Mouse (Mus musculus): Measurements from ENCODE around the gene Zbtb8os. TPM values are rescaled to one million over a fixed set of nuclear protein-coding genes. Genes with fewer than 3 reads are reported as not detected.

Zbtb8os gene
- polyA plus RNA-seq, 1 experiment from 2014 or later: 42.7 TPM

GRCm38 (mm10) chr4:129295188-129295587 is 40.3 kb upstream of the Zbtb8os start:
- no peaks in the 10 kb centered on the region for H3K27me3 ChIP-seq (ENCODE audit: control insufficient read depth, insufficient read depth, low read length)
- WGBS: 69% methylated on average over 2 of the region's 2 CpGs
- H3K4me2 ChIP-seq (replicated peaks; ENCODE audit: low read depth, low read length): no peak overlapping the region
- H3K36me3 ChIP-seq (ENCODE audit: control insufficient read depth, insufficient read depth, low read length): no peaks in the 10 kb centered on the region
- no peaks in the 10 kb centered on the region for H3K9me3 ChIP-seq (ENCODE audit: control insufficient read depth, low read length)
- H3K9ac ChIP-seq (ENCODE audit: low read depth, low read length): no peak overlapping the region
- DNase-seq (ENCODE audit: low spot score) (no peak), ATAC-seq (ENCODE audit: low FRiP score) (no peak)
- no peak overlapping the region for H3K4me3 ChIP-seq (ENCODE audit: low read depth, low read length)
- H3K27ac ChIP-seq (ENCODE audit: low read depth, low read length): no peak overlapping the region
- H3K4me1 ChIP-seq (replicated peaks; ENCODE audit: control insufficient read depth, insufficient read depth, low read length): no peaks in the 10 kb centered on the region

- 91% methylated on average over 7 of the region's 7 CpGs for WGBS
- no peak overlapping the region for H3K27ac ChIP-seq (ENCODE audit: low read depth, low read length)
- no peaks in the 10 kb centered on the region for H3K4me1 ChIP-seq (replicated peaks; ENCODE audit: control insufficient read depth, insufficient read depth, low read length)
- H3K9ac ChIP-seq (ENCODE audit: low read depth, low read length): no peak overlapping the region
- no peaks in the 10 kb centered on the region for H3K27me3 ChIP-seq (ENCODE audit: control insufficient read depth, insufficient read depth, low read length)
- H3K4me2 ChIP-seq (replicated peaks; ENCODE audit: low read depth, low read length): no peak overlapping the region
- no peak for DNase-seq (ENCODE audit: low spot score)
- no peaks in the 10 kb centered on the region for H3K36me3 ChIP-seq (ENCODE audit: control insufficient read depth, insufficient read depth, low read length)
- H3K9me3 ChIP-seq (ENCODE audit: control insufficient read depth, low read length): no peaks in the 10 kb centered on the region
- H3K4me3 ChIP-seq (ENCODE audit: low read depth, low read length): no peak overlapping the region
- no peak for ATAC-seq (ENCODE audit: low FRiP score)
These were observed 39.4 kb upstream of the Zbtb8os start for GRCm38 (mm10) chr4:129296066-129296465.

GRCm38 (mm10) chr4:129297724-129298123 is 37.8 kb upstream of the Zbtb8os start:
- Histone ChIP-seq H3K4me3 (ENCODE audit: low read depth, low read length) (no peak overlapping the region), H3K27me3 (ENCODE audit: control insufficient read depth, insufficient read depth, low read length) (no peaks in the 10 kb centered on the region), H3K9me3 (ENCODE audit: control insufficient read depth, low read length) (no peaks in the 10 kb centered on the region), H3K27ac (ENCODE audit: low read depth, low read length) (no peak overlapping the region), H3K36me3 (ENCODE audit: control insufficient read depth, insufficient read depth, low read length) (no peaks in the 10 kb centered on the region), H3K4me2 (replicated peaks; ENCODE audit: low read depth, low read length) (no peak overlapping the region), H3K9ac (ENCODE audit: low read depth, low read length) (no peak overlapping the region), H3K4me1 (replicated peaks; ENCODE audit: control insufficient read depth, insufficient read depth, low read length) (no peaks in the 10 kb centered on the region)
- ATAC-seq (ENCODE audit: low FRiP score): no peak
- DNase-seq (ENCODE audit: low spot score): no peak
- 89% methylated on average over 4 of the region's 4 CpGs for WGBS

- 54% methylated on average over 10 of the region's 10 CpGs for WGBS
- no peaks in the 10 kb centered on the region for H3K27me3 ChIP-seq (ENCODE audit: control insufficient read depth, insufficient read depth, low read length)
- no peak overlapping the region for H3K4me3 ChIP-seq (ENCODE audit: low read depth, low read length)
- H3K36me3 ChIP-seq (ENCODE audit: control insufficient read depth, insufficient read depth, low read length): no peaks in the 10 kb centered on the region
- no peak overlapping the region for H3K9ac ChIP-seq (ENCODE audit: low read depth, low read length)
- H3K27ac ChIP-seq (ENCODE audit: low read depth, low read length): no peak overlapping the region
- H3K4me2 ChIP-seq (replicated peaks; ENCODE audit: low read depth, low read length): no peak overlapping the region
- ATAC-seq (ENCODE audit: low FRiP score): no peak
- no peaks in the 10 kb centered on the region for H3K9me3 ChIP-seq (ENCODE audit: control insufficient read depth, low read length)
- DNase-seq (ENCODE audit: low spot score): no peak
- H3K4me1 ChIP-seq (replicated peaks; ENCODE audit: control insufficient read depth, insufficient read depth, low read length): no peaks in the 10 kb centered on the region
These were observed 36.4 kb upstream of the Zbtb8os start for GRCm38 (mm10) chr4:129299121-129299520.

- Histone ChIP-seq H3K9ac (ENCODE audit: low read depth, low read length) (no peak overlapping the region), H3K27ac (ENCODE audit: low read depth, low read length) (no peak overlapping the region), H3K4me3 (ENCODE audit: low read depth, low read length) (no peak overlapping the region), H3K4me2 (replicated peaks; ENCODE audit: low read depth, low read length) (no peak overlapping the region), H3K36me3 (ENCODE audit: control insufficient read depth, insufficient read depth, low read length) (peaks cover 7% of the 10 kb centered on the region), H3K9me3 (ENCODE audit: control insufficient read depth, low read length) (no peaks in the 10 kb centered on the region), H3K27me3 (ENCODE audit: control insufficient read depth, insufficient read depth, low read length) (no peaks in the 10 kb centered on the region), H3K4me1 (replicated peaks; ENCODE audit: control insufficient read depth, insufficient read depth, low read length) (no peaks in the 10 kb centered on the region)
- 66% methylated on average over 5 of the region's 5 CpGs for WGBS
- DNase-seq (ENCODE audit: low spot score): no peak
- ATAC-seq (ENCODE audit: low FRiP score): no peak
These were observed 32.1 kb upstream of the Zbtb8os start for GRCm38 (mm10) chr4:129303401-129303800.

- no peak overlapping the region for H3K9ac ChIP-seq (ENCODE audit: low read depth, low read length)
- H3K27ac ChIP-seq (ENCODE audit: low read depth, low read length): no peak overlapping the region
- H3K27me3 ChIP-seq (ENCODE audit: control insufficient read depth, insufficient read depth, low read length): no peaks in the 10 kb centered on the region
- no peak overlapping the region for H3K4me2 ChIP-seq (replicated peaks; ENCODE audit: low read depth, low read length)
- ATAC-seq (ENCODE audit: low FRiP score) (no peak), DNase-seq (ENCODE audit: low spot score) (no peak)
- no peak overlapping the region for H3K4me3 ChIP-seq (ENCODE audit: low read depth, low read length)
- no peaks in the 10 kb centered on the region for H3K9me3 ChIP-seq (ENCODE audit: control insufficient read depth, low read length)
- peaks cover 8% of the 10 kb centered on the region for H3K36me3 ChIP-seq (ENCODE audit: control insufficient read depth, insufficient read depth, low read length)
- H3K4me1 ChIP-seq (replicated peaks; ENCODE audit: control insufficient read depth, insufficient read depth, low read length): no peaks in the 10 kb centered on the region
- WGBS: 89% methylated on average over 9 of the region's 9 CpGs
These were observed 31.7 kb upstream of the Zbtb8os start for GRCm38 (mm10) chr4:129303816-129304215.

- Histone ChIP-seq H3K9me3 (ENCODE audit: control insufficient read depth, low read length) (no peaks in the 10 kb centered on the region), H3K4me2 (replicated peaks; ENCODE audit: low read depth, low read length) (no peak overlapping the region), H3K36me3 (ENCODE audit: control insufficient read depth, insufficient read depth, low read length) (peaks cover 9% of the 10 kb centered on the region), H3K9ac (ENCODE audit: low read depth, low read length) (no peak overlapping the region), H3K4me3 (ENCODE audit: low read depth, low read length) (no peak overlapping the region), H3K27ac (ENCODE audit: low read depth, low read length) (no peak overlapping the region), H3K4me1 (replicated peaks; ENCODE audit: control insufficient read depth, insufficient read depth, low read length) (no peaks in the 10 kb centered on the region), H3K27me3 (ENCODE audit: control insufficient read depth, insufficient read depth, low read length) (no peaks in the 10 kb centered on the region)
- DNase-seq (ENCODE audit: low spot score) (no peak), ATAC-seq (ENCODE audit: low FRiP score) (no peak)
- 84% methylated on average over 1 of the region's 1 CpGs for WGBS
These were observed 31.2 kb upstream of the Zbtb8os start for GRCm38 (mm10) chr4:129304306-129304705.

- H3K9ac ChIP-seq (ENCODE audit: low read depth, low read length): no peak overlapping the region
- no peak overlapping the region for H3K4me3 ChIP-seq (ENCODE audit: low read depth, low read length)
- H3K4me1 ChIP-seq (replicated peaks; ENCODE audit: control insufficient read depth, insufficient read depth, low read length): no peaks in the 10 kb centered on the region
- 93% methylated on average over 1 of the region's 1 CpGs for WGBS
- no peak overlapping the region for H3K27ac ChIP-seq (ENCODE audit: low read depth, low read length)
- no peaks in the 10 kb centered on the region for H3K9me3 ChIP-seq (ENCODE audit: control insufficient read depth, low read length)
- peaks cover 20% of the 10 kb centered on the region for H3K36me3 ChIP-seq (ENCODE audit: control insufficient read depth, insufficient read depth, low read length)
- no peak overlapping the region for H3K4me2 ChIP-seq (replicated peaks; ENCODE audit: low read depth, low read length)
- no peaks in the 10 kb centered on the region for H3K27me3 ChIP-seq (ENCODE audit: control insufficient read depth, insufficient read depth, low read length)
- no peak for ATAC-seq (ENCODE audit: low FRiP score)
- DNase-seq (ENCODE audit: low spot score): no peak
These were observed 27.6 kb upstream of the Zbtb8os start for GRCm38 (mm10) chr4:129307936-129308335.

- ATAC-seq (ENCODE audit: low FRiP score) (no peak), DNase-seq (ENCODE audit: low spot score) (no peak)
- H3K27ac ChIP-seq (ENCODE audit: low read depth, low read length): no peak overlapping the region
- no peak overlapping the region for H3K4me3 ChIP-seq (ENCODE audit: low read depth, low read length)
- H3K4me1 ChIP-seq (replicated peaks; ENCODE audit: control insufficient read depth, insufficient read depth, low read length): no peaks in the 10 kb centered on the region
- H3K36me3 ChIP-seq (ENCODE audit: control insufficient read depth, insufficient read depth, low read length): peaks cover 26% of the 10 kb centered on the region
- H3K4me2 ChIP-seq (replicated peaks; ENCODE audit: low read depth, low read length): no peak overlapping the region
- H3K27me3 ChIP-seq (ENCODE audit: control insufficient read depth, insufficient read depth, low read length): no peaks in the 10 kb centered on the region
- WGBS: 90% methylated on average over 3 of the region's 3 CpGs
- no peaks in the 10 kb centered on the region for H3K9me3 ChIP-seq (ENCODE audit: control insufficient read depth, low read length)
- H3K9ac ChIP-seq (ENCODE audit: low read depth, low read length): no peak overlapping the region
These were observed 21.6 kb upstream of the Zbtb8os start for GRCm38 (mm10) chr4:129313886-129314285.

Measured in hindbrain, embryonic 11.5 days (tissue).